ENCODE assay signal across 8 mouse cellular contexts in genomic region chr11:19761694-19761976, GRCm38 (mm10).
DNase-seq lines count a peak whose midpoint lies in the region.
"Had no signal": no experiment of that assay in that cellular context is flagged by ENCODE, and none has a peak within 500 bp of the region (broad histone marks: within the 10 kb centered on the region; RNA-seq: fewer than 3 reads in every experiment).

No protein-coding gene starts in this region.

- H3K4me1 ChIP-seq in limb, embryonic 10.5 days: peaks cover 20% of the 10 kb centered on the region

- no peak overlapping the region for H3K4me3 ChIP-seq in limb, embryonic 10.5 days

- H3K36me3 ChIP-seq in limb, embryonic 10.5 days: no peaks in the 10 kb centered on the region
- H3K36me3 ChIP-seq: limb, embryonic 13.5 days had no signal

- H3K27ac ChIP-seq in limb, embryonic 10.5 days: peak overlapping the region; percentile 53; the same call in 1 of the 2 replicates
- H3K27ac ChIP-seq: limb, embryonic 13.5 days had no signal

- peak; percentile 44 for DNase-seq in kidney, postnatal 10 days
- no peak for DNase-seq in kidney, adult 18-20 months
- DNase-seq in 3T3-L1 (ENCODE audit: low read depth, low spot score): peak; percentile 37
- peak; percentile 17 for DNase-seq in Muller cell, postnatal 12 days (ENCODE audit: inconsistent ontology term)
- no peak for DNase-seq in limb, embryonic 10.5 days (ENCODE audit: low spot score)
- no peak for DNase-seq in spleen, postnatal 4 days (ENCODE audit: low spot score in 2 of 2)
- DNase-seq in gastrocnemius, postnatal 4 days (ENCODE audit: low spot score in 2 of 2): no peak

- H3K27me3 ChIP-seq in limb, embryonic 10.5 days (ENCODE audit: low read depth, poor library complexity, severe bottlenecking): peaks cover 52% of the 10 kb centered on the region

- 48% methylated on average over 4 of the region's 4 CpGs for WGBS in limb, embryonic 10.5 days

- no peaks in the 10 kb centered on the region for H3K9me3 ChIP-seq in limb, embryonic 10.5 days (replicated peaks)
- H3K9me3 ChIP-seq: limb, embryonic 13.5 days had no signal

Comparison
In these comparisons a context has a peak if more than half of its experiments do, and no peak if none do; other contexts are left out.
1. DNase-seq: peak in kidney, postnatal 10 days (single experiment), 3T3-L1 (single experiment) and Muller cell, postnatal 12 days (single experiment); none in kidney, adult 18-20 months (single experiment), limb, embryonic 10.5 days (single experiment), spleen, postnatal 4 days (0 of 2) and gastrocnemius, postnatal 4 days (0 of 2).